Mouse (Mus musculus) erythroid progenitor cell, adult 5-6 weeks (primary cell): ENCODE data around the gene Ap1s1. TPM values are rescaled to one million over a fixed set of nuclear protein-coding genes. Genes with fewer than 3 reads are reported as not detected.
A peak's percentile ranks its signal among the peaks of the same experiment; 100 is the strongest.

ENCODE experiments used
- ATAC-seq: replicated peaks from 2 replicates; pipeline ENCODE4 v1.8.0; 2016; ENCODE audit warnings: moderate number of reproducible peaks, mild to moderate bottlenecking, moderate TSS enrichment, inconsistent platforms; ENCODE audit not compliant: poor library complexity, low FRiP score, severe bottlenecking
- total RNA-seq, 2 experiments: library from RNA; stranded (forward) in 1 of 2; stranded (reverse) in 1 of 2; fragments of 150-400 nt in 1 of 2; fragments of 186-747, 209-891 nt in 1 of 2; gene quantifications; 2 replicates each; pipeline versions ENCODE4 v1.2.3 to v1.2.4; 2015 to 2017; ENCODE audit warnings: low replicate concordance in 2 of 2

The Ap1s1 gene
- total RNA-seq, 2 experiments from 2014 or later = 8.4 to 26.5 TPM

- ATAC-seq = no peak
Observed at GRCm38 (mm10) chr5:137029273-137029585, 16.7 kb downstream of the Ap1s1 start.

- ATAC-seq = no peak
Observed at GRCm38 (mm10) chr5:137028561-137029272, 17.2 kb downstream of the Ap1s1 start.

- no peak for ATAC-seq
Observed at GRCm38 (mm10) chr5:137026092-137026491, 19.8 kb downstream of the Ap1s1 start, which contains the start of gene Vgf. Vgf (plus strand) TSS chr5:137026392.

- ATAC-seq = peak; percentile 82
Observed at GRCm38 (mm10) chr5:137025132-137025531, 20.8 kb downstream of the Ap1s1 start.

- no peak for ATAC-seq
Observed at GRCm38 (mm10) chr5:137024318-137024717, 21.6 kb downstream of the Ap1s1 start.

- ATAC-seq = no peak
Observed at GRCm38 (mm10) chr5:137015913-137016312, 30.0 kb downstream of the Ap1s1 start.

- ATAC-seq = no peak
Observed at GRCm38 (mm10) chr5:137012401-137012950, 33.5 kb downstream of the Ap1s1 start.

GRCm38 (mm10) chr5:137009988-137010387 lies 35.9 kb downstream of the Ap1s1 start:
- no peak for ATAC-seq

GRCm38 (mm10) chr5:137007276-137007675 lies 38.7 kb downstream of the Ap1s1 start:
- ATAC-seq = no peak

- no peak for ATAC-seq
Observed at GRCm38 (mm10) chr5:137000612-137001011, 45.3 kb downstream of the Ap1s1 start.

- no peak for ATAC-seq
Observed at GRCm38 (mm10) chr5:136999449-136999848, 46.5 kb downstream of the Ap1s1 start.

- ATAC-seq = no peak
Observed at GRCm38 (mm10) chr5:136989801-136990200, 56.1 kb downstream of the Ap1s1 start.

- ATAC-seq = no peak
Observed at GRCm38 (mm10) chr5:136988420-136988819, 57.5 kb downstream of the Ap1s1 start.

- no peak for ATAC-seq
Observed at GRCm38 (mm10) chr5:136987934-136988271, 58.0 kb downstream of the Ap1s1 start, which contains the start of gene Znhit1. Znhit1 (minus strand) TSS chr5:136988021.

GRCm38 (mm10) chr5:136987138-136987933 lies 58.6 kb downstream of the Ap1s1 start:
- peak; percentile 68 for ATAC-seq

- peak; percentile 90 for ATAC-seq
Observed at GRCm38 (mm10) chr5:136986695-136987137, 59.2 kb downstream of the Ap1s1 start, which contains the start of gene Plod3. Plod3 (plus strand) TSS chr5:136987019.

Other genes with a start within 250 kb of the Ap1s1 start
- gene Col26a1, start 162.9 kb downstream of the Ap1s1 start, total RNA-seq (2015; ENCODE audit: low replicate concordance) = not detected in 2 replicates
- not detected in 2 replicates for gene Col26a1, start 162.9 kb downstream of the Ap1s1 start, total RNA-seq (2017; ENCODE audit: low replicate concordance)
- 16.9 and 28.5 TPM in 2 replicates for gene Ift22, start 138.0 kb downstream of the Ap1s1 start, total RNA-seq (2015; ENCODE audit: low replicate concordance)
- gene Ift22, start 138.0 kb downstream of the Ap1s1 start, total RNA-seq (2017; ENCODE audit: low replicate concordance) = 0.15 and 0.39 TPM in 2 replicates
- gene Fis1, start 92.9 kb downstream of the Ap1s1 start, total RNA-seq (2015; ENCODE audit: low replicate concordance) = 149 and 151 TPM in 2 replicates
- gene Fis1, start 92.9 kb downstream of the Ap1s1 start, total RNA-seq (2017; ENCODE audit: low replicate concordance) = 75.7 and 75.9 TPM in 2 replicates
- 8.3 and 13.0 TPM in 2 replicates for gene Cldn15, start 79.5 kb downstream of the Ap1s1 start, total RNA-seq (2015; ENCODE audit: low replicate concordance)
- gene Cldn15, start 79.5 kb downstream of the Ap1s1 start, total RNA-seq (2017; ENCODE audit: low replicate concordance) = 4.2 and 4.5 TPM in 2 replicates
- gene Plod3, start 59.1 kb downstream of the Ap1s1 start, total RNA-seq (2015; ENCODE audit: low replicate concordance) = 9.7 and 10.1 TPM in 2 replicates
- 6.0 and 12.1 TPM in 2 replicates for gene Plod3, start 59.1 kb downstream of the Ap1s1 start, total RNA-seq (2017; ENCODE audit: low replicate concordance)
- gene Znhit1, start 58.1 kb downstream of the Ap1s1 start, total RNA-seq (2015; ENCODE audit: low replicate concordance) = 40.7 and 52.3 TPM in 2 replicates
- 5.4 and 20.0 TPM in 2 replicates for gene Znhit1, start 58.1 kb downstream of the Ap1s1 start, total RNA-seq (2017; ENCODE audit: low replicate concordance)
- gene Vgf, start 19.7 kb downstream of the Ap1s1 start, total RNA-seq (2015; ENCODE audit: low replicate concordance) = not detected in 2 replicates
- gene Vgf, start 19.7 kb downstream of the Ap1s1 start, total RNA-seq (2017; ENCODE audit: low replicate concordance) = not detected in 2 replicates
- not detected in 2 replicates for gene Serpine1, start 26.1 kb upstream of the Ap1s1 start, total RNA-seq (2015; ENCODE audit: low replicate concordance)
- not detected in 2 replicates for gene Serpine1, start 26.1 kb upstream of the Ap1s1 start, total RNA-seq (2017; ENCODE audit: low replicate concordance)
- gene Trim56, start 70.1 kb upstream of the Ap1s1 start, total RNA-seq (2015; ENCODE audit: low replicate concordance) = 70.6 and 76.3 TPM in 2 replicates
- gene Trim56, start 70.1 kb upstream of the Ap1s1 start, total RNA-seq (2017; ENCODE audit: low replicate concordance) = 89.0 and 113 TPM in 2 replicates
- not detected in 2 replicates for gene Muc3, start 103.2 kb upstream of the Ap1s1 start, total RNA-seq (2015; ENCODE audit: low replicate concordance)
- gene Muc3, start 103.2 kb upstream of the Ap1s1 start, total RNA-seq (2017; ENCODE audit: low replicate concordance) = not detected in 2 replicates
- 0.42 TPM in 1 of 2 replicates, not detected in the other for gene Muc3a, start 166.3 kb upstream of the Ap1s1 start, total RNA-seq (2015; ENCODE audit: low replicate concordance)
- gene Muc3a, start 166.3 kb upstream of the Ap1s1 start, total RNA-seq (2017; ENCODE audit: low replicate concordance) = 0.64 TPM in 1 of 2 replicates, not detected in the other
- 261 and 288 TPM in 2 replicates for gene Ache, start 241.4 kb upstream of the Ap1s1 start, total RNA-seq (2015; ENCODE audit: low replicate concordance)
- 159 and 175 TPM in 2 replicates for gene Ache, start 241.4 kb upstream of the Ap1s1 start, total RNA-seq (2017; ENCODE audit: low replicate concordance)
- 50.8 and 61.2 TPM in 2 replicates for gene Ufsp1, start 248.5 kb upstream of the Ap1s1 start, total RNA-seq (2015; ENCODE audit: low replicate concordance)
- 27.8 and 30.2 TPM in 2 replicates for gene Ufsp1, start 248.5 kb upstream of the Ap1s1 start, total RNA-seq (2017; ENCODE audit: low replicate concordance)